Mouse (Mus musculus): Measurements from ENCODE around the gene Lrp11.

Lrp11 gene

GRCm38 (mm10) chr10:7622378-7622777, 32.8 kb downstream of the Lrp11 start:
- in situ Hi-C loops (cut with MboI; ENCODE audit: low sequenced_read_pairs), result no loop called here

- in situ Hi-C loops (cut with MboI; ENCODE audit: low sequenced_read_pairs), result no loop called here
These were observed 34.4 kb downstream of the Lrp11 start for GRCm38 (mm10) chr10:7623861-7624518.

- in situ Hi-C loops (cut with MboI; ENCODE audit: low sequenced_read_pairs), result no loop called here
These were observed 39.5 kb downstream of the Lrp11 start for GRCm38 (mm10) chr10:7629092-7629491.

- in situ Hi-C loops (cut with MboI; ENCODE audit: low sequenced_read_pairs), result no loop called here
These were observed 40.7 kb downstream of the Lrp11 start for GRCm38 (mm10) chr10:7630286-7630685.

- in situ Hi-C loops (cut with MboI; ENCODE audit: low sequenced_read_pairs), result no loop called here
These were observed 41.5 kb downstream of the Lrp11 start for GRCm38 (mm10) chr10:7630951-7631720.

GRCm38 (mm10) chr10:7640366-7640765, 50.8 kb downstream of the Lrp11 start:
- in situ Hi-C loops (cut with MboI; ENCODE audit: low sequenced_read_pairs), result no loop called here

- in situ Hi-C loops (cut with MboI; ENCODE audit: low sequenced_read_pairs), result no loop called here
These were observed 56.3 kb downstream of the Lrp11 start for GRCm38 (mm10) chr10:7645911-7646310.

GRCm38 (mm10) chr10:7649059-7649458, 59.5 kb downstream of the Lrp11 start:
- in situ Hi-C loops (cut with MboI; ENCODE audit: low sequenced_read_pairs), result no loop called here

GRCm38 (mm10) chr10:7651057-7651456, 61.5 kb downstream of the Lrp11 start:
- in situ Hi-C loops (cut with MboI; ENCODE audit: low sequenced_read_pairs), result no loop called here

- in situ Hi-C loops (cut with MboI; ENCODE audit: low sequenced_read_pairs), result no loop called here
These were observed 73.0 kb downstream of the Lrp11 start for GRCm38 (mm10) chr10:7662471-7663141.

GRCm38 (mm10) chr10:7663159-7664026, 73.8 kb downstream of the Lrp11 start:
- in situ Hi-C loops (cut with MboI; ENCODE audit: low sequenced_read_pairs), result no loop called here

- in situ Hi-C loops (cut with MboI; ENCODE audit: low sequenced_read_pairs), result no loop called here
These were observed 74.5 kb downstream of the Lrp11 start for GRCm38 (mm10) chr10:7664027-7664526.

- in situ Hi-C loops (cut with MboI; ENCODE audit: low sequenced_read_pairs), result no loop called here
These were observed 75.3 kb downstream of the Lrp11 start for GRCm38 (mm10) chr10:7664889-7665288.

GRCm38 (mm10) chr10:7667342-7667802, 77.8 kb downstream of the Lrp11 start, which contains the start of gene Nup43:
Nup43 (plus strand) TSS chr10:7667503.
- in situ Hi-C loops (cut with MboI; ENCODE audit: low sequenced_read_pairs), result no loop called here

- in situ Hi-C loops (cut with MboI; ENCODE audit: low sequenced_read_pairs), result no loop called here
These were observed 84.1 kb downstream of the Lrp11 start for GRCm38 (mm10) chr10:7673673-7674072.

Measured in CH12F3 (cell line).